Mouse (Mus musculus) heart, embryonic 12.5 days (tissue): Measurements from ENCODE around the gene Adamts10. TPM values are rescaled to one million over a fixed set of nuclear protein-coding genes. Genes with fewer than 3 reads are reported as not detected.

Experiments
- ATAC-seq: fragments of 200-750 bp; cut with Nextera tagmentation; 2 replicates; pipeline ENCODE4 v1.8.0; 2017; ENCODE audit warnings: moderate TSS enrichment, moderate library complexity; ENCODE audit not compliant: insufficient number of reproducible peaks, low FRiP score
- H3K27ac ChIP-seq: fragments of 300-500 bp; sonication (generic); 2 replicates; pipeline ENCODE4 v1.5.1; 2016; ENCODE audit warnings: mild to moderate bottlenecking, moderate library complexity; ENCODE audit not compliant: poor library complexity, severe bottlenecking
- H3K27me3 ChIP-seq: fragments of 300-500 bp; sonication (generic); replicated peaks from 2 replicates; pipeline ENCODE4 v1.6.1; 2016; ENCODE audit warnings: mild to moderate bottlenecking, moderate library complexity
- H3K36me3 ChIP-seq: fragments of 300-500 bp; sonication (generic); 2 replicates; pipeline ENCODE4 v1.6.1; 2016; ENCODE audit warnings: mild to moderate bottlenecking, moderate library complexity
- H3K4me1 ChIP-seq: fragments of 300-500 bp; sonication (generic); replicated peaks from 2 replicates; pipeline ENCODE4 v1.6.1; 2016; ENCODE audit warnings: mild to moderate bottlenecking
- H3K4me2 ChIP-seq: fragments of 300-500 bp; sonication (generic); 2 replicates; pipeline ENCODE4 v1.6.1; 2016; ENCODE audit warnings: mild to moderate bottlenecking, moderate library complexity
- H3K4me3 ChIP-seq: fragments of 300-500 bp; sonication (generic); 2 replicates; pipeline ENCODE4 v1.5.1; 2016; ENCODE audit warnings: mild to moderate bottlenecking
- H3K9ac ChIP-seq: fragments of 300-500 bp; sonication (generic); 2 replicates; pipeline ENCODE4 v1.6.1; 2016; ENCODE audit warnings: mild to moderate bottlenecking, moderate library complexity
- H3K9me3 ChIP-seq: fragments of 300-500 bp; sonication (generic); replicated peaks from 2 replicates; pipeline ENCODE4 v1.6.1; 2016; ENCODE audit warnings: mild to moderate bottlenecking, moderate library complexity
- WGBS: fragments of 180-500 bp; shearing (Covaris S2); methylation state at CpG from one replicate; pipeline ENCODE4 v1.1.7; 2016; 5-methylcytosine and 5-hydroxymethylcytosine counted together
- polyA plus RNA-seq: library from polyadenylated mRNA; unstranded; fragments of >200 nt; fragmentation: Nextera tagmentation; extraction: Ambion mirVana; gene quantifications from 2 replicates; pipeline ENCODE4 v1.2.1, GENCODE M21; 2016

Gene Adamts10
- polyA plus RNA-seq, 1 experiment from 2014 or later = 44.1 TPM

DNA sequence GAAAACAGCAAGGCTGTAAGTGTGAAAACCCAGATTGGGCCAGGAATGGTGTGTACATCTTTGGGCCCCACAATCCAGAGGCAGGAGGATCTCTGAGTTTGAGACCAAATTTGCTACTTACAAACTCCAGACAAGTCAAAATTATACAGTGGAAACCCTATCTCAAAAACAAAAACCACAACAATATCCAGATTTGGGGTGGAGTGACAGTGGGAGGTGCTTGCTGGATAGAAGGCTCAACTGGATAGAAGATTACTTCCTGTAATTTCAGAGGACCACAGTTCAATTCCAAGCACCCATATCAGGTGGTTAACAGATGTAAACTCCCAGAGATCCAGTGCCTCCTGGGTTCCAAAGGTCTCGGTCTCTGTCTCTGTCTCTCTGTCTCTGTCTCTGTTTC, 30.5 kb downstream of the Adamts10 start:
- Histone ChIP-seq H3K27me3 (no peaks in the 10 kb centered on the region), H3K36me3 (peaks cover 37% of the 10 kb centered on the region), H3K4me3 (no peak overlapping the region), H3K9me3 (no peaks in the 10 kb centered on the region), H3K4me1 (no peaks in the 10 kb centered on the region), H3K9ac (no peak overlapping the region), H3K27ac (no peak overlapping the region), H3K4me2 (no peak overlapping the region)
- 86% methylated on average over 1 of the region's 1 CpGs for WGBS
- ATAC-seq = no peak

DNA sequence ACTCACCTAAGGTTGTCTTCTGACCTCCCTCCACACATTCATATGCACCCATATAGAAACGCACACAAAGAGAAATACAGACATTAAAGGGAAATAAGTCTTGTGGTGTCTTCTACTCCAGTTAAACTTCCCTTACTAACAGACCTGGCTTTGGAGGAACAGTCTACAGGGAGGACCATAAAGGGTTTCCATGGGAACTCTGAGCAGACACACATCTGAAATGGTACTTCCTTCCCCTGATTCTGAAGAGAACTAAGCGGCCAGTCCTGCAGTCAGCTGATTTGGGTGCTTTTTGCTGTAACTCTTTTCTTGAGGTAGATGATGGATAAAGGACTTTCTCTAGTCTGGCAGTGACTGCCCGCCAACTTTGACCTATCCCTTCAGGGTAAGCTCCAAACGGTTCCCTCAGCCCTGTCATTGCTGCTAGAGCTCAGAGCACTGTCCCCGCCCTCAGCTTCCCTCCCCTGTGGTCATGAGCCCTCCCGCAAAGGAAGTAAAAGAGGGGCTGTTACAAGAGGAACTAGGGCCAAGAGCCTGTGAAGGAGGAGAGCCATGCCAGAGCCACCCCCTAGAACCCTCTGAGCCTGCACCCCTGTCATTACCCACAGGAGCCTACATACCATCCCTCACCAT, 31.3 kb downstream of the Adamts10 start, which contains the start of gene Myo1f:
Gene Myo1f (plus strand): TSS at position 485 of the 633 bp plus-strand sequence.
- Histone ChIP-seq H3K4me2 (no peak within 1 kb of the TSS), H3K27me3 (no peaks in the 10 kb centered on the region), H3K4me1 (no peaks in the 10 kb centered on the region), H3K4me3 (no peak within 1 kb of the TSS), H3K27ac (no peak within 1 kb of the TSS), H3K9ac (no peak within 1 kb of the TSS), H3K9me3 (no peaks in the 10 kb centered on the region), H3K36me3 (peaks cover 30% of the 10 kb centered on the region)
- no peak for ATAC-seq
- WGBS = 43% methylated on average over 6 of the region's 6 CpGs

DNA sequence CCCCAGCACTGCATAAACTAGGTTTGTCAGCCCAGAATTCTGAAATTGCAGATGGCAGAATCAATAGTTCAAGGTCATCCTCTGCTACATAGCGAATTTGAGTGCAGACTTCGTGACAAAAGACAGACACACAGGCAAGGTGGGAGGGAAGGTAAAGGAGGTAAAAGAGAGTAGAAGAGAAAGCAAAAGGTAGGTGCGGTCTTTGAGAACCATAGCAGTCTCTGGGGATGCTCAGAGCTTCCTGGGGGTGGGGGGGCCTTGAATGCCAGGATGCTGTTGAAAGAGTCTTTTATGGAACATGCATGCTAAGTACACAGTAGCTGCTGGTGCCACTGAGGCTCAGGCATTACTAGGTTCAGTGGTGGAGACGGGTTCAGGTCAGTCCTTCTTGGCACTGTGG, 33.9 kb downstream of the Adamts10 start:
- Histone ChIP-seq H3K9ac (no peak overlapping the region), H3K4me1 (no peaks in the 10 kb centered on the region), H3K27me3 (no peaks in the 10 kb centered on the region), H3K4me3 (no peak overlapping the region), H3K4me2 (no peak overlapping the region), H3K36me3 (peaks cover 11% of the 10 kb centered on the region; the same call in 1 of the 2 replicates), H3K9me3 (no peaks in the 10 kb centered on the region), H3K27ac (no peak overlapping the region)
- no peak for ATAC-seq
- WGBS = 78% methylated on average over 4 of the region's 4 CpGs

DNA sequence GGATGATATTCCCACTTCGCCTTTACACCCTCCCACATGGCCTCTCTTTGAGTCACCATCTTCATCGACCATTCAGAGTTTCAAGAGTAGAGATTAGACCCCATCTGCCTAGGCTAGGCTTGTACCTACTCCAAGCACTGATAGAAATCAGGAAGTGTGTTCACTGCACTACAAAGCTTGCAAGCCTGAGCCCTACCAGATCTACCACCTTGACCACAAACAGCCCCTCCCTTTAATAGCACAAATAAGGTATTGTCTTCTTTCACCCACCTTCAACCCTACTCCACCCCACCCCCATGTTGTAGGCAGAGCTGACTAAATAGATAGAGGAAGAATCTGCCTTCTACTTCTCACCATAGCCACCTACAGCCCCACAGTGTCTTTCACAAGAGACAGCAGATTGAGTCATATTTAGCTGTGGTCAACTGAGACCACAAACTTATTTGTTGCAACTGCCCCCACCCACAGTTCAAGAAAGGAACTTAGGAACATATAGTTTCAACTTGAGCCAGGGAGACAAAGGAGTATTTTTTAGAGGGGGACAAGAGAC, 39.6 kb downstream of the Adamts10 start:
- no peaks in the 10 kb centered on the region for H3K27me3 ChIP-seq
- H3K4me2 ChIP-seq = no peak overlapping the region
- no peak overlapping the region for H3K27ac ChIP-seq
- no peaks in the 10 kb centered on the region for H3K36me3 ChIP-seq
- H3K4me3 ChIP-seq = no peak overlapping the region
- no peak for ATAC-seq
- 68% methylated on average over 2 of the region's 2 CpGs for WGBS
- no peak overlapping the region for H3K9ac ChIP-seq
- 0 out of 2 replicates have a peak, but pooled peaks cover 3% of the 10 kb centered on the region for H3K9me3 ChIP-seq
- no peaks in the 10 kb centered on the region for H3K4me1 ChIP-seq

DNA sequence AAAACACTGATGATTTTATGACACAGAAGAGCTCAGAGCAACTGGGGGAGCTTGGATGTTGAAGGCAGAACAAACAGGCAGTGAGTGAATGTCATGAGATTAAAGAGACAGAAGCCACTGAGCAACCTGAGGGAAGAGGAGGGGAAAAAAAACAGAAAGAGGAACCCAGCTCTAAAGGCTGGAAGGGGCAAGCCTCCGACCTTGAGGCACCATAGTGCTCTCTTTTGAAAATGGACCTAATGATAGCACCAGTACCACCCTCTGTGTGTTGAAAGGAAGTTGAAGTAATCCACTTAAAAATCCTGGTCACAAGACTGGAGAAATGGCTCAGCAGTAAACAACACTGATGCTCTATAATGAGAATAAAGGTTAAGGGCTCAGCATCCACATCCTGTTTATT, 40.6 kb downstream of the Adamts10 start:
- H3K9me3 ChIP-seq = 0 out of 2 replicates have a peak, but pooled peaks cover 3% of the 10 kb centered on the region
- H3K27ac ChIP-seq = no peak overlapping the region
- no peaks in the 10 kb centered on the region for H3K4me1 ChIP-seq
- no peak overlapping the region for H3K9ac ChIP-seq
- H3K36me3 ChIP-seq = no peaks in the 10 kb centered on the region
- 71% methylated on average over 1 of the region's 1 CpGs for WGBS
- H3K27me3 ChIP-seq = no peaks in the 10 kb centered on the region
- ATAC-seq = no peak
- no peak overlapping the region for H3K4me2 ChIP-seq
- H3K4me3 ChIP-seq = no peak overlapping the region

DNA sequence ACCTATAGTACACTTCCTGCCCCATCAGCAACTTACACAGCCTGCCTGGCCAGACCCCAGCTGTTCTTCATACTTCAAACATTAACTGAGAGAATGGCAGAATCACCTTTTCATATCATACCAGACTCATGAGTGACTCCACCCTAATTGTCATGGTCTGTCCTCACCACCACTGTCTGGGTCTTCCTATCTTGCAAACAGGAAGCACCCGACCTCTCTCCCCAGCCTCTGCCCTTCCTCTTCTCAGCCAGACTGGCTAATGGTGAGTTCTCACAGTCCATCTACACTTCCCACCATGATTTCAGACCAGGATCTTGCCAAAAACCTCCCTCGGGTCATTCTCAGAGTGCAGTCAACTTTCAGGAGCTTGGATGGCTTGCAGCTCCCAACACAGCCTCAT, 42.2 kb downstream of the Adamts10 start:
- H3K4me2 ChIP-seq = no peak overlapping the region
- H3K9me3 ChIP-seq = 0 out of 2 replicates have a peak, but pooled peaks cover 3% of the 10 kb centered on the region
- H3K27me3 ChIP-seq = no peaks in the 10 kb centered on the region
- H3K27ac ChIP-seq = no peak overlapping the region
- no peak for ATAC-seq
- no peaks in the 10 kb centered on the region for H3K36me3 ChIP-seq
- no peaks in the 10 kb centered on the region for H3K4me1 ChIP-seq
- no peak overlapping the region for H3K9ac ChIP-seq
- 60% methylated on average over 2 of the region's 2 CpGs for WGBS
- H3K4me3 ChIP-seq = no peak overlapping the region

DNA sequence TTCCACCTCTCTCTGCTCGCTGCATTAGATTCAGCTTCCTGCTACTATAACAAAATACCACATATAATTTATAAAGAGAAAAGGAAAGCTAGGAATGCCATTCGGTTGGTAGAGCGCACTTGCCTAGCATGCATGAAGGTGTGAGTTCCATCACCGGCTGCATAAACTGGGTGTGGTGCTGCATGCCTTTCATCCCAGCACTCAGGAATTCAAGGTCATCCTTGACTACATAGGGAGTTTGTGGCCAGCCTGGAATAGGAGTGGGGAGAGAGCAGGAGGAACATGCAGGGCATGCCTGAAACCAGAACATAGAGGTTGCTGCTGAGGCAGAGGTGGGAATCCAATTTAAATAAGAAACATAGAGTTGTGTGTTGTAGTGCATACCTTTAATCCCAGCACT, 60.1 kb downstream of the Adamts10 start:
- H3K27ac ChIP-seq = no peak overlapping the region
- H3K9me3 ChIP-seq = no peaks in the 10 kb centered on the region
- no peaks in the 10 kb centered on the region for H3K4me1 ChIP-seq
- no peak overlapping the region for H3K4me3 ChIP-seq
- H3K9ac ChIP-seq = no peak overlapping the region
- H3K36me3 ChIP-seq = no peaks in the 10 kb centered on the region
- no peak for ATAC-seq
- no peak overlapping the region for H3K4me2 ChIP-seq
- WGBS = 77% methylated on average over 4 of the region's 4 CpGs
- H3K27me3 ChIP-seq = peaks cover 4% of the 10 kb centered on the region; the same call in 1 of the 2 replicates

DNA sequence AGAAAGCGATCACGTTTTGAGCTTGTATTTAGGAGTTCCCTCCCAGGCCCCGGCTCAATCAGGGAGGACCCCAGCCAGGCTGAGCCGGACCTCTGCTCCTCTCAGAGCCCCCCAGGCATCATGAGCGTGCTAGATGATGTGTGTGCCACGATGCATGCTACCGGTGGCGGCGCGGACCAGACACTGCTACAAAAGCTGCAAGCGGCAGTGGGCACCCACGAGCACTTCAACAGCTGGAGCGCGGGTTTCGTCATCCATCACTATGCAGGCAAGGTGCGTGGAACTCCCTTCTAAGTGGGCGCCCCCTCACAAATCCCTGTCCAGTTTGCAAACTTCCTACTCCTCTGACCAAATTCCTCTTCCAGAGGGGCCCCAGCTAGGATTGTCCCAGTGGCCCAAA, 62.0 kb downstream of the Adamts10 start:
- Histone ChIP-seq H3K36me3 (no peaks in the 10 kb centered on the region), H3K4me3 (no peak overlapping the region), H3K4me1 (no peaks in the 10 kb centered on the region), H3K9me3 (no peaks in the 10 kb centered on the region), H3K4me2 (no peak overlapping the region), H3K9ac (no peak overlapping the region), H3K27ac (no peak overlapping the region), H3K27me3 (peaks cover 4% of the 10 kb centered on the region; the same call in 1 of the 2 replicates)
- 54% methylated on average over 17 of the region's 17 CpGs for WGBS
- no peak for ATAC-seq

DNA sequence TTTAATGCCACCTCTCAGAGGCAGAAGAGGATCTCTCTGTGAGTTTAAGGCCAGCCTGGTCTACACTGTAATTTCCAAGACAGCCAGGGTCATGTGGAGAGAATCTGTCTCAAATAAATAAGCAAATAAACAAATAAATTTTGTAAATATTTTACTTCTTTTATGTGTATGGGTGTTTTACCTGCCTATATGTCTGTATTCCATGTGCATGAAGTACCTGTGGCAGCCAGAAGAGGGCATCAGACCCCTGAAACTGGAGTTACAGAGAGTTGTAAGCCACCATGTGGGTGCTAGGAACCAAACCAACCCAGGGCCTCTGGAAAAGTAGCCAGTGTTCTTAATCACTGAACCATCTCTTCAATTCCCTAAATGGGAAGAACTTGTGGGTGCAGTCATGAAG, 73.3 kb downstream of the Adamts10 start:
- Histone ChIP-seq H3K4me3 (no peak overlapping the region), H3K27me3 (no peaks in the 10 kb centered on the region), H3K4me1 (no peaks in the 10 kb centered on the region), H3K36me3 (no peaks in the 10 kb centered on the region), H3K27ac (no peak overlapping the region), H3K9ac (no peak overlapping the region), H3K4me2 (no peak overlapping the region), H3K9me3 (peaks cover 8% of the 10 kb centered on the region)
- no peak for ATAC-seq

DNA sequence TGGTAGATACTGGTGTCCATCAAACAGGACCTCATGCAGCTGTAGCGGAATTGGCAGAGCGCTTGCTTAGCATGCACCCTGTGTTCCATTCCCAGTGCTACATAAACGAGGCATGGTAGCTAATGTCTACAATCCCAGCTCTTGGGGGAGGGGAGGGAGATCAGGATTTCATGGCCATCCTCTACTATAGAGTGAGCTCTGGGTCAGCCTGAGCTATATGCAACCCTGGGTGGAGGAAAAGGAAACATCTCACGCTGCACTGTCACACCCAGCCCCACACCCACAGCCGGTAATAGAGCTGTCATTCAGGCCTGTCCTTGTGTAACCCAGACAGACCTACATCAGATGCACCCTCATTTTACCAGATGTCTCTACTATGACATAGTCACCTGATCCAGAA, 74.5 kb downstream of the Adamts10 start:
- Histone ChIP-seq H3K27ac (no peak overlapping the region), H3K36me3 (no peaks in the 10 kb centered on the region), H3K4me1 (no peaks in the 10 kb centered on the region), H3K27me3 (no peaks in the 10 kb centered on the region), H3K9me3 (peaks cover 8% of the 10 kb centered on the region), H3K9ac (no peak overlapping the region), H3K4me3 (no peak overlapping the region), H3K4me2 (no peak overlapping the region)
- WGBS = 85% methylated on average over 5 of the region's 5 CpGs
- ATAC-seq = no peak

DNA sequence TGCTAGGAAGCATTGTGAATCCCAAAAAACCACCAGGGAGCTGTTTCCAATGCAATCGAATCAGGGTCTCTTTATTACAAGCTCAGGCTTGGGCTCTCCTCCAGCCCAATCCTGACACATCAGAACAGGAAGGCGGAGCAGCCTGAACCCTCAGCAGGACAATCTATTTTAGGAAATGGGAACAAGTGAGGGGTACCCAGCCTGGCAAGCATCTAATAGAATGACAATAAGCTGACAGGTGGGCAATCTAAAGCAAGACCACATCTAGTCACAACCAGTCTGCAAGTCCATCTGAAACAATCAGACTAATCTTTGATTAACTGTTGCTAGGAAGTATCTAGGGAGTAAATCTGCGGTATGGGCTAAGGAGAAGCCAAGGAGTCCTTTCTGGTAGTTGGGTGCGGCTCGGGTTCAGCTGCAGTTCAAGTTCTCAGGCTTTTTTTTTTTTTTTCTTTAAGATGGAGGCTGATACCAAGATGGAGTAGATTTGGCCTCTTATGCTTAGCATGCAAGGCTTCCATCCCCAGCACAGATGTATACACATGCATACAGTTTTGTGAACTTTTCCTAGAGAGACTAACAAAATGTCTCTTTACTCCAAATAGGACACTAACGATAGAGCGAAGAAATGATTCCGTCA, 76.0 kb downstream of the Adamts10 start:
- Histone ChIP-seq H3K27me3 (no peaks in the 10 kb centered on the region), H3K27ac (no peak overlapping the region), H3K4me1 (no peaks in the 10 kb centered on the region), H3K9me3 (peaks cover 8% of the 10 kb centered on the region), H3K4me2 (no peak overlapping the region), H3K36me3 (no peaks in the 10 kb centered on the region), H3K9ac (no peak overlapping the region), H3K4me3 (no peak overlapping the region)
- 83% methylated on average over 8 of the region's 8 CpGs for WGBS
- ATAC-seq = no peak
